Mouse (Mus musculus) heart, embryonic 16.5 days (tissue): ENCODE measurements around the gene Bnc2. TPM values are rescaled to one million over a fixed set of nuclear protein-coding genes. Genes with fewer than 3 reads are reported as not detected.

ENCODE experiments used
- ATAC-seq: fragments of 200-750 bp; cut with Nextera tagmentation; replicated peaks from 2 replicates; pipeline ENCODE4 v1.8.0; 2017; ENCODE audit warnings: moderate number of reproducible peaks; ENCODE audit not compliant: insufficient read depth, low FRiP score; ENCODE audit errors: extremely low read depth
- H3K27ac ChIP-seq: fragments of 300-500 bp; sonication (generic); 2 replicates; pipeline ENCODE4 v1.5.1; 2014; ENCODE audit warnings: mild to moderate bottlenecking, low read length, control low read depth, moderate library complexity
- H3K27me3 ChIP-seq: fragments of 300-500 bp; sonication (generic); 2 replicates; pipeline ENCODE4 v1.6.1; 2014; ENCODE audit warnings: low read length, mixed read lengths; ENCODE audit not compliant: control insufficient read depth, insufficient read depth
- H3K36me3 ChIP-seq: fragments of 300-500 bp; sonication (generic); 2 replicates; pipeline ENCODE4 v1.6.1; 2014; ENCODE audit not compliant: control insufficient read depth, insufficient read depth
- H3K4me1 ChIP-seq: fragments of 300-500 bp; sonication (generic); 2 replicates; pipeline ENCODE4 v1.6.1; 2014; ENCODE audit warnings: low read length, mixed read lengths; ENCODE audit not compliant: control insufficient read depth, insufficient read depth
- H3K4me2 ChIP-seq: fragments of 300-500 bp; sonication (generic); 2 replicates; pipeline ENCODE4 v1.6.1; 2014; ENCODE audit warnings: low read depth, mild to moderate bottlenecking, control low read depth, low read length
- H3K4me3 ChIP-seq: fragments of 300-500 bp; sonication (generic); 2 replicates; pipeline ENCODE4 v1.5.1; 2014; ENCODE audit warnings: mild to moderate bottlenecking, control low read depth, low read length
- H3K9ac ChIP-seq: fragments of 300-500 bp; sonication (generic); 2 replicates; pipeline ENCODE4 v1.6.1; 2014; ENCODE audit warnings: low read length, control low read depth
- H3K9me3 ChIP-seq: fragments of 300-500 bp; sonication (generic); replicated peaks from 2 replicates; pipeline ENCODE4 v1.6.1; 2016; ENCODE audit warnings: low read length; ENCODE audit not compliant: control insufficient read depth
- WGBS: fragments of 180-500 bp; shearing (Covaris S2); extraction: QIAGEN DNeasy Blood & Tissue Kit; methylation state at CpG from one replicate; pipeline ENCODE4 v1.1.7; 2014; 5-methylcytosine and 5-hydroxymethylcytosine counted together
- polyA plus RNA-seq: library from polyadenylated mRNA; unstranded; fragments of >200 nt; fragmentation: Nextera tagmentation; extraction: Ambion mirVana; gene quantifications from 2 replicates; pipeline ENCODE4 v1.2.1, GENCODE M21; 2015

The Bnc2 gene
- polyA plus RNA-seq, 1 experiment from 2014 or later, result 0.92 TPM

DNA sequence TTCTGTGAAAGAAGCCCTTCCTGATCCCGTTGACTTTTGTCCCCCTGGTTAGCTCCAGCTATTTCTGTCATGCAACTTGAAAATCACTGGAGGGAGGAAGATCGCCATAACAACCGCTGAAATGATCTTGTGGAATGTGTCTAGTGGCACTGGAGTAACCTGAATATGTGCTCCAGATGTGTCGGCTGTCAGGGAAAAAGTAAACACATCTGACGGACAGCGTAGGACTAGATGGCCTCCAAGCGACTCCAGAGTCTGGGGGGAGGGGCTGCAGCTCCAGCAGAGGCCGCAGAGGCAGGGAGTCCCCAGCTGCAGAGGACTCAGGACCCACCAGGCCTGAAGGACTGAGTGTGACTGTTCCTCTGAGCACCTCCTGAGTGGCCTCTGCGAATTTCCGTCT lies 37.4 kb downstream of the Bnc2 start:
- 4% methylated on average over 10 of the region's 10 CpGs for WGBS
- no peak overlapping the region for H3K27ac ChIP-seq
- no peaks in the 10 kb centered on the region for H3K36me3 ChIP-seq
- H3K9ac ChIP-seq, result no peak overlapping the region; the same call in 1 of the 2 replicates
- ATAC-seq, result peak; percentile 49; the same call in 1 of the 2 replicates
- H3K9me3 ChIP-seq, result no peaks in the 10 kb centered on the region
- H3K4me3 ChIP-seq, result peak overlapping the region; percentile 38
- H3K27me3 ChIP-seq, result no peaks in the 10 kb centered on the region
- peaks cover 6% of the 10 kb centered on the region; the same call in 1 of the 2 replicates for H3K4me1 ChIP-seq
- peak overlapping the region; percentile 62 for H3K4me2 ChIP-seq

DNA sequence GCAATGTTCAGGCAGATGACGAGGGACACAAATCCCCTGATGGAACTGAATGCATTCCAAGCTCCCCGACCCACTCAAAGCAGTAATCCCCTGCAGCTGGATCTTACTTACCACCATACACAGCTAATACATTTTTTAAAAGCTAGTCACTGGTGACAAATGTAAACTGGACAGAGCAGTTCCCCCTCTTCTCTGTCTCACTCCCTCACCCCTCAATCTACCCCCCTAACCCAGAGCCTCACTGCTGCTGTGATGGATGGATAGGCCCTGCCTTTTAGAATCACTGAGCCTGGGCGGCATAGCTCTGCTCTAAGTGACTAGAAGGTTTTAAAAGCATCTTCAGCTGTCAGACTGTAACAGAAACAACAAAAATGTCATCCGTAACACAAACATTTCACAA lies 40.3 kb downstream of the Bnc2 start:
- Histone ChIP-seq H3K4me2 (no peak overlapping the region), H3K27me3 (no peaks in the 10 kb centered on the region)
- no peak for ATAC-seq

DNA sequence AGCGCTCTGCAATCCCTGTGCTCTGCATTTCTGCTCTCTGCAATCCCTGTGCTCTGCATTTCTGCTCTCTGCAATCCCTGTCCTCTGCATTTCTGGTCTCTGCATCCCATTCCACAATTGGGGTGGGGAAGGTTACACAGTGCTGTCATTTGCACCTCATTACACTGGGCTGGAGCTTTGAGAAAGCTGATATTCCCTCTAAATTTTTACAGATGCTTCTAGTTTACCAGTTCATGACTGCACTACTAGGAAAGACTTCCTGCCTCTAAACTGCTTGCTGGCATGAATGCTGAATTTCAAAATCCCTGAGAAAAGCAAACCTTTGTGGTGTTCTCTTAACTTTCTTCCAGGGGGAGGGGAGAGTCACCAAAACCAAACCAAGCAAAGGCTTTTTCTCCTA lies 41.1 kb downstream of the Bnc2 start:
- Histone ChIP-seq H3K27me3 (no peaks in the 10 kb centered on the region), H3K9ac (no peak overlapping the region), H3K4me3 (no peak overlapping the region), H3K4me1 (peaks cover 6% of the 10 kb centered on the region; the same call in 1 of the 2 replicates), H3K9me3 (no peaks in the 10 kb centered on the region), H3K4me2 (no peak overlapping the region), H3K36me3 (no peaks in the 10 kb centered on the region), H3K27ac (no peak overlapping the region)
- 72% methylated on average over 1 of the region's 1 CpGs for WGBS
- ATAC-seq, result no peak

More for the DNA sequence above, 40.3 kb downstream of the Bnc2 start:
- peaks cover 6% of the 10 kb centered on the region; the same call in 1 of the 2 replicates for H3K4me1 ChIP-seq
- H3K9me3 ChIP-seq, result no peaks in the 10 kb centered on the region
- H3K4me3 ChIP-seq, result no peak overlapping the region
- H3K27ac ChIP-seq, result no peak overlapping the region
- 59% methylated on average over 4 of the region's 4 CpGs for WGBS
- H3K9ac ChIP-seq, result no peak overlapping the region
- H3K36me3 ChIP-seq, result no peaks in the 10 kb centered on the region

DNA sequence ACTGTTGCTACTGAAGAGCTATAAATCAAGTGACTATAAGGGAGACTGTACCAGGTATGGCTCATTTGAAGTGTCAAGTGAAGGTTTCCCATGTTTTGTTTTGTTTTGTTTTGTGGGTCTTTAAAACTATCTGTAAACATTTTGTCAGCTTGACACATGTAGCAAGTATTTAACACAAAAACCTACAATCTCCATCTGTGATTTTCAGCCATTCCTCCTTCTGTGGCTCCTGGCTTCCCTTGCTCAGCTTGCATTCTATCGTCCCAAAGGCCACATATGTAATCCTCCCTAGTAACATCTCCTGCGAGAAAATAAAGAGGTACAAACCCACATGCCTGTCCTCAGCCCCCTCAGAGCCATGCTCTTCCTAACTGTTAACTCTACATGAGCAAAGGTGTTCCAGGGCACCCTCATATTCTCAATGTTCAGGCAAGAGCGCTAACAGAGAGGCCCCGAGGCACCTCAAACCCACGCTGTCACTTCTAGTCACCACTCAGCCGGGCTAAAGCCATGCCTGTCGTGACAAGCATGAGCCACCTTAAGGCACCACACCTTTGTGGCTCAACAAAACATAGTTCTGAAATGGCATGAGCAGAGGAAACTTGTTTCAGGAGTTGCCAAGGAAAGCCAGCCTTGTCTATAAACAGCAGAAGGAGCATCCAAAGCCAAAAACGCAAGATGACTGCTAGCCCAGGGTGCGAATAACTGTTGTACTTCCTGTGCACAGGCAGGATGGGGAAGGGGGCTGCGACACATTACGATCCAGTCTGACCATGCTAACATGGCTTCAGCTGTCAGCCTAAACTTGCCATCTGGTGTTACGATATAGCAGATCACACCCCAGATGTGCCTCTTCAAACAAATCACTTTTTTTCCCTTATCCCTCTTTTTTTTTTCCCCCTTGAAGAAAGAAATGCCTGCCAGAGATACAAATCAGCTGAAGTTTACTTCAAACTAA lies 42.0 kb downstream of the Bnc2 start:
- Histone ChIP-seq H3K9ac (no peak overlapping the region), H3K9me3 (no peaks in the 10 kb centered on the region), H3K27ac (no peak overlapping the region), H3K4me1 (peaks cover 6% of the 10 kb centered on the region; the same call in 1 of the 2 replicates), H3K27me3 (no peaks in the 10 kb centered on the region), H3K36me3 (no peaks in the 10 kb centered on the region), H3K4me3 (no peak overlapping the region), H3K4me2 (no peak overlapping the region)
- WGBS, result 63% methylated on average over 12 of the region's 12 CpGs
- no peak for ATAC-seq

DNA sequence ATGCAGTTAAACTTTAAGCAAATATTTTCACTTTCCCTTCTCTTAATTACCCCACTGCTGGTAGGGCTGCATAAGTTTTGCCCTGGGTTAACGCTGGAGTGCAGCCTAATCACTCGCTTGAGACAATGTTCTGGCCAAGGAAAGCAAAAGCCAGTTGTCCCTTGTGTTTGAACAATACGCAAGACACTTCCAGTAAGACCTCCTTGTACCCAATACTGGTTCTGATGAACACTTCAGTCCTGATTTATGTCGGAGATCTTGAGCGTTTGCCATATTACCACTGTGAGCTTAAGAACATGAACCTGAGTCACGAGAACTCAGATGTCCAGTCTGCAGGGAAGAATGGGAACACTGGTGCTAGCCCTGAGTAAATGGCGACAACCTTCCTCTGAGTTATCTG lies 47.5 kb downstream of the Bnc2 start:
- H3K4me1 ChIP-seq, result no peaks in the 10 kb centered on the region
- no peaks in the 10 kb centered on the region for H3K27me3 ChIP-seq
- no peaks in the 10 kb centered on the region for H3K9me3 ChIP-seq
- no peak overlapping the region for H3K4me2 ChIP-seq
- ATAC-seq, result no peak
- no peaks in the 10 kb centered on the region for H3K36me3 ChIP-seq
- no peak overlapping the region for H3K4me3 ChIP-seq
- no peak overlapping the region for H3K27ac ChIP-seq
- H3K9ac ChIP-seq, result no peak overlapping the region
- WGBS, result 84% methylated on average over 7 of the region's 7 CpGs

DNA sequence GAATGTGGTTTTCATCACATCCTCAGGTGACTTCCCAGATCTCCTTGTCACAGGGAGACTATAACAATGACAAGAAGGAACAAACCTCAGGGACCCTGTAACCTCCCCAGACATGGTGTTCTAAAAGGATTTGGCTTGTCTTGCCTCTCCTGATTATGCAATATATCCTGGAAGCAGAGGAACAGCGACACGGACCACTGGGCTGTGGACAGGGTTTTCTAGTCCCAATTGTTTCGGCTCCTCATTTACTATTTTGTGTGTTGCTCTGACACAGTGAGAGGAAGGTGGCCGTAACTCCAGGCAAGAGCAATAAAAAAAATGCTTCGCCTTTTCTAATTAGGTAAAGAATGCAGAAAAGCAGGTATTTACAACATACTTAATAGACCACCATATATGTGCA lies 51.8 kb downstream of the Bnc2 start:
- H3K27me3 ChIP-seq, result no peaks in the 10 kb centered on the region
- no peak overlapping the region for H3K4me3 ChIP-seq
- H3K27ac ChIP-seq, result no peak overlapping the region
- no peaks in the 10 kb centered on the region for H3K36me3 ChIP-seq
- no peak overlapping the region for H3K4me2 ChIP-seq
- ATAC-seq, result no peak
- H3K9me3 ChIP-seq, result no peaks in the 10 kb centered on the region
- H3K4me1 ChIP-seq, result no peaks in the 10 kb centered on the region
- 76% methylated on average over 5 of the region's 5 CpGs for WGBS
- no peak overlapping the region for H3K9ac ChIP-seq

DNA sequence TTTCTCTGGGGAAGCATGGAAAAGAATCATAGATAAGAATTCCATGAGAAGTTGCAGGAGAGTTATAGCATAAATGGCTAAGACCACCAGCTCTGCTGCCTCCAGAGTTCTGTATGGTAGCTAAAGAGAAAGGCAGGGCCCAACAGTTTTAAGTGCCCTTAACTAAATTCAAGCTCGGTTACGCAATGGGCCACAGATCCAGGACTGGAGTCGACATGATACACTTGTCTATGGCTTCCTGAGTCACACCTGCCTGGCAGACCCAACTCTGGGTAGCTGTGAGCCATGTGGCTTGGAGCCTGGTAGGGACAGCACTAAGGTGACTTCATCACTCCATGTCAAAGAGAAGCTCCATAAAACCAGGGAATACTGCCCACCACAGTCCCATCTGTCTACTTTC lies 53.3 kb downstream of the Bnc2 start:
- WGBS, result 85% methylated on average over 3 of the region's 3 CpGs
- no peak overlapping the region for H3K4me2 ChIP-seq
- no peaks in the 10 kb centered on the region for H3K27me3 ChIP-seq
- H3K27ac ChIP-seq, result no peak overlapping the region
- H3K4me3 ChIP-seq, result no peak overlapping the region
- no peaks in the 10 kb centered on the region for H3K4me1 ChIP-seq
- H3K9ac ChIP-seq, result no peak overlapping the region
- H3K36me3 ChIP-seq, result no peaks in the 10 kb centered on the region
- ATAC-seq, result no peak
- H3K9me3 ChIP-seq, result no peaks in the 10 kb centered on the region

DNA sequence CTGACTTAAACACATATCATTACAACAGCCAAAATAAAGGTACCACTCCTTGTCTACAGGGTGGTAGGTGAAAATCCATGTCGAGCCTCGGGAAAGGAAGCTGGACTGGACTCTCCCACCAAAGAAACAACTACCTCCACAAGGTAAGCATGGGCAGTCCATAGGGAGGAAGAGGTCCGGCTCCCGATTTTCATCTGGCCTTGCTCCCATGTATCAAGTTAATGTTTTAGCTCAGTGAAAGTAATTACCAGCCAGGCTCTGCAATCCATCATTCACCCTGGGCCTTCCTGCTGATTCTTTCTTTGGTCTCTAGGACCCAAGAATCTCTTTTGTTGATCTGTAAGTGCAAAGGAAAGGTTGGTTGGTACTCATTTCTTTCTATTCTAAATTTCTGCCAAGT lies 65.2 kb downstream of the Bnc2 start:
- no peak for ATAC-seq
- 88% methylated on average over 4 of the region's 4 CpGs for WGBS
- no peaks in the 10 kb centered on the region for H3K4me1 ChIP-seq
- no peaks in the 10 kb centered on the region for H3K36me3 ChIP-seq
- no peak overlapping the region for H3K4me3 ChIP-seq
- H3K27me3 ChIP-seq, result no peaks in the 10 kb centered on the region
- no peak overlapping the region for H3K27ac ChIP-seq
- H3K4me2 ChIP-seq, result no peak overlapping the region
- H3K9ac ChIP-seq, result no peak overlapping the region
- no peaks in the 10 kb centered on the region for H3K9me3 ChIP-seq

DNA sequence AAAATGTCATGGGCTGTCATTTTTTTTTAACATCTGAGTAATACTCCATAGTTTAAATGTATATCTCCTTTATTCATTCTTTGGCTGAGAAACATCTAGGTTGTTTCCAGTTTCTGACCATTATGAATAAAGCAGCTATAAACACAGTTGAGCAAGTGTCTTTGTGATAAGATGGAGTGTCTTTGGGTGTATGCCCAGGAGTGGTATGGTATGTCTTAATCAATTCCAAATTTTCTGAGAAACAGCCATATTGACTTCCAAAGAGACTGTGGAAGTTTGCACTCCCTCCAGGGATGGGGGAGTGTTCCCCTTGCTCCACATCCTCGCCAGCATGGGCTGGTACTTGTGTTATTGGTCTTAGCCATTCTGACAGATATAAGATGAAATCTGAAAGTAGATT lies 70.6 kb downstream of the Bnc2 start:
- Histone ChIP-seq H3K9ac (no peak overlapping the region), H3K27me3 (no peaks in the 10 kb centered on the region), H3K4me3 (no peak overlapping the region), H3K9me3 (no peaks in the 10 kb centered on the region), H3K4me1 (no peaks in the 10 kb centered on the region), H3K4me2 (no peak overlapping the region), H3K27ac (no peak overlapping the region), H3K36me3 (no peaks in the 10 kb centered on the region)
- ATAC-seq, result no peak
- 65% methylated on average over 1 of the region's 1 CpGs for WGBS
